ENCODE assay signal across 9 mouse cellular contexts in genomic region chr1:60715651-60716196, GRCm38 (mm10). TPM values are rescaled to one million over a fixed set of nuclear protein-coding genes. Genes with fewer than 3 reads are reported as not detected.
A peak's percentile ranks its signal among the peaks of the same experiment; 100 is the strongest.
DNase-seq lines count a peak whose midpoint lies in the region; ATAC-seq and TF ChIP-seq lines count a peak whose summit lies in the region.
"Had no signal": no experiment of that assay in that cellular context is flagged by ENCODE, and none has a peak within 500 bp of the region (broad histone marks: within the 10 kb centered on the region; RNA-seq: fewer than 3 reads in every experiment).

No protein-coding gene starts in this region.

- peaks cover 6% of the 10 kb centered on the region; the same call in 1 of the 2 replicates for H3K4me1 ChIP-seq in forebrain, embryonic 13.5 days
- H3K4me1 ChIP-seq in forebrain, embryonic 12.5 days, result no peaks in the 10 kb centered on the region
- H3K4me1 ChIP-seq in forebrain, embryonic 16.5 days (replicated peaks; ENCODE audit: control insufficient read depth, insufficient read depth, low read length), result peaks cover 9% of the 10 kb centered on the region
- H3K4me1 ChIP-seq in lung, embryonic 14.5 days (ENCODE audit: insufficient read depth), result peaks cover 13% of the 10 kb centered on the region

- H3K27ac ChIP-seq in forebrain, embryonic 13.5 days, result no peak overlapping the region
- no peak overlapping the region for H3K27ac ChIP-seq in forebrain, embryonic 12.5 days
- H3K27ac ChIP-seq in forebrain, embryonic 16.5 days (ENCODE audit: low read length), result no peak overlapping the region
- H3K27ac ChIP-seq in lung, embryonic 14.5 days (ENCODE audit: low read depth), result peak overlapping the region; percentile 72

- no peak overlapping the region for H3K4me3 ChIP-seq in forebrain, embryonic 13.5 days
- H3K4me3 ChIP-seq in forebrain, embryonic 12.5 days (replicated peaks), result no peak overlapping the region
- H3K4me3 ChIP-seq in forebrain, embryonic 16.5 days (replicated peaks; ENCODE audit: low read length), result no peak overlapping the region
- H3K4me3 ChIP-seq in lung, embryonic 14.5 days (ENCODE audit: low read depth, low read length), result no peak overlapping the region

- peak; percentile 61 for ATAC-seq in forebrain, embryonic 13.5 days
- ATAC-seq in forebrain, embryonic 12.5 days (ENCODE audit: low FRiP score), result no peak
- peak; percentile 88 for ATAC-seq in forebrain, embryonic 16.5 days
- peak; percentile 85 for ATAC-seq in lung, embryonic 14.5 days (ENCODE audit: insufficient read depth)
- ATAC-seq in erythroblast, adult 5-6 weeks (replicated peaks; ENCODE audit: low FRiP score, poor library complexity, severe bottlenecking), result no peak

- TF ChIP-seq CTCF in lung, embryonic 14.5 days (IDR thresholded peaks at IDR 0.05; ENCODE audit: low read depth), result no peak

- H3K9ac ChIP-seq in forebrain, embryonic 13.5 days, result no peak overlapping the region
- H3K9ac ChIP-seq in forebrain, embryonic 12.5 days, result no peak overlapping the region
- H3K9ac ChIP-seq in forebrain, embryonic 16.5 days (replicated peaks; ENCODE audit: low read depth, low read length), result no peak overlapping the region
- no peak overlapping the region for H3K9ac ChIP-seq in lung, embryonic 14.5 days

- no peak overlapping the region for H3K4me2 ChIP-seq in forebrain, embryonic 13.5 days
- no peak overlapping the region for H3K4me2 ChIP-seq in forebrain, embryonic 12.5 days
- no peak overlapping the region for H3K4me2 ChIP-seq in forebrain, embryonic 16.5 days (ENCODE audit: low read length)
- 0 out of 2 replicates have a peak overlapping the region, but pooled peaks have one; percentile 13 for H3K4me2 ChIP-seq in lung, embryonic 14.5 days

- DNase-seq in heart, postnatal 25 days (ENCODE audit: low spot score), result peak; percentile 51
- DNase-seq in lung, embryonic 14.5 days, result peak; percentile 84
- no peak for DNase-seq in spleen, postnatal 14 days (ENCODE audit: low spot score in 2 of 2)
- no peak for DNase-seq in layer of hippocampus, adult 9-11 months

- no peaks in the 10 kb centered on the region for H3K27me3 ChIP-seq in forebrain, embryonic 13.5 days
- no peaks in the 10 kb centered on the region for H3K27me3 ChIP-seq in forebrain, embryonic 12.5 days
- H3K27me3 ChIP-seq in forebrain, embryonic 16.5 days (replicated peaks; ENCODE audit: control insufficient read depth, insufficient read depth, low read length), result no peaks in the 10 kb centered on the region
- no peaks in the 10 kb centered on the region for H3K27me3 ChIP-seq in lung, embryonic 14.5 days (ENCODE audit: insufficient read depth, low read length)
- H3K27me3 ChIP-seq: CH12.LX had no signal

- H3K36me3 ChIP-seq in forebrain, embryonic 13.5 days (ENCODE audit: poor library complexity, severe bottlenecking), result no peaks in the 10 kb centered on the region
- no peaks in the 10 kb centered on the region for H3K36me3 ChIP-seq in forebrain, embryonic 12.5 days (replicated peaks)
- no peaks in the 10 kb centered on the region for H3K36me3 ChIP-seq in forebrain, embryonic 16.5 days (ENCODE audit: control insufficient read depth, insufficient read depth)
- no peaks in the 10 kb centered on the region for H3K36me3 ChIP-seq in lung, embryonic 14.5 days (ENCODE audit: insufficient read depth)

- 54% methylated on average over 8 of the region's 8 CpGs for WGBS in forebrain, embryonic 13.5 days
- 60% methylated on average over 8 of the region's 8 CpGs for WGBS in forebrain, embryonic 12.5 days
- 24% methylated on average over 8 of the region's 8 CpGs for WGBS in forebrain, embryonic 16.5 days
- 23% methylated on average over 8 of the region's 8 CpGs for WGBS in lung, embryonic 14.5 days

- intact Hi-C loops in heart, postnatal 25 days (cut with DNase I), result loop anchor here (2.0 to 5.0 kb wide), 6 partner anchors 47 to 242 kb away; partner anchors contain the start of gene Raph1

- no peaks in the 10 kb centered on the region for H3K9me3 ChIP-seq in forebrain, embryonic 13.5 days (replicated peaks)
- H3K9me3 ChIP-seq in forebrain, embryonic 12.5 days, result no peaks in the 10 kb centered on the region
- H3K9me3 ChIP-seq in forebrain, embryonic 16.5 days (ENCODE audit: control insufficient read depth, low read length), result no peaks in the 10 kb centered on the region
- no peaks in the 10 kb centered on the region for H3K9me3 ChIP-seq in lung, embryonic 14.5 days (ENCODE audit: low read depth, low read length)

RNA-seq across cellular contexts. Expression of gene Cd28, which starts 0.9 kb away (rescaled TPM):
- polyA plus RNA-seq in forebrain, embryonic 13.5 days (2015; fragmentation: Nextera tagmentation; extraction: Ambion mirVana), result 0.04 and 0.05 TPM in 2 replicates
- 0.15 TPM in 2 replicates for polyA plus RNA-seq in forebrain, embryonic 12.5 days (2016; fragmentation: Nextera tagmentation; extraction: Ambion mirVana)
- 0.08 and 0.12 TPM in 2 replicates for polyA plus RNA-seq in forebrain, embryonic 16.5 days (2015; fragmentation: Nextera tagmentation; extraction: Ambion mirVana)
- total RNA-seq in heart, postnatal 25 days (2021), result 10 to 100 TPM in 1 of 2 experiments, 1 to 10 TPM in 1; 8.7 to 10.2 TPM
- 0.16 TPM in 1 of 2 replicates, not detected in the other for polyA plus RNA-seq in lung, embryonic 14.5 days (2014; fragmentation: Nextera tagmentation; extraction: Ambion mirVana)
- 0.19 TPM in 1 of 2 replicates, not detected in the other for total RNA-seq in erythroblast, adult 5-6 weeks (2015; ENCODE audit: low replicate concordance)
- 0.43 and 1.5 TPM in 2 replicates for total RNA-seq in erythroblast, adult 5-6 weeks (2017; ENCODE audit: low replicate concordance)

Comparison
In these comparisons a context has a peak if more than half of its experiments do, and no peak if none do; other contexts are left out.
1. ATAC-seq: peak in forebrain, embryonic 13.5 days (single experiment), forebrain, embryonic 16.5 days (single experiment) and lung, embryonic 14.5 days (single experiment); none in forebrain, embryonic 12.5 days (single experiment) and erythroblast, adult 5-6 weeks (single experiment).
2. DNase-seq: peak in heart, postnatal 25 days (single experiment) and lung, embryonic 14.5 days (single experiment); none in spleen, postnatal 14 days (0 of 2) and layer of hippocampus, adult 9-11 months (single experiment).